Mouse (Mus musculus): ENCODE measurements around the gene Slc16a11. TPM values are rescaled to one million over a fixed set of nuclear protein-coding genes. Genes with fewer than 3 reads are reported as not detected.

Slc16a11 gene
- polyA plus RNA-seq, 1 experiment from 2014 or later = 2.7 TPM

- H3K27ac ChIP-seq (ENCODE audit: low read length) = peak overlapping the region; percentile 94; the same call in 1 of the 2 replicates
Observed at GRCm38 (mm10) chr11:70219873-70220272, 7.3 kb downstream of the Slc16a11 start.

GRCm38 (mm10) chr11:70220323-70220722 is 7.8 kb downstream of the Slc16a11 start:
- WGBS = 1% methylated on average over 24 of the region's 24 CpGs

More at GRCm38 (mm10) chr11:70219873-70220272, 7.3 kb downstream of the Slc16a11 start:
- no peaks in the 10 kb centered on the region for H3K36me3 ChIP-seq (ENCODE audit: control insufficient read depth, insufficient read depth, low read length)
- no peaks in the 10 kb centered on the region for H3K9me3 ChIP-seq (ENCODE audit: control insufficient read depth, low read length)
- H3K4me1 ChIP-seq (ENCODE audit: control insufficient read depth, insufficient read depth, low read length) = peaks cover 23% of the 10 kb centered on the region
- H3K4me2 ChIP-seq (ENCODE audit: low read depth, low read length) = peak overlapping the region; percentile 93
- H3K4me3 ChIP-seq (ENCODE audit: low read length) = peak overlapping the region; percentile 68
- ATAC-seq = no peak
- 51% methylated on average over 7 of the region's 7 CpGs for WGBS
- H3K27me3 ChIP-seq (replicated peaks; ENCODE audit: control insufficient read depth, insufficient read depth, low read length) = peaks cover 15% of the 10 kb centered on the region
- H3K9ac ChIP-seq (ENCODE audit: low read depth, low read length) = peak overlapping the region; percentile 83

GRCm38 (mm10) chr11:70220731-70221602 is 8.4 kb downstream of the Slc16a11 start, which contains the start of gene Slc16a13:
TSS of gene Slc16a13 (minus strand) at chr11:70221064.
- ATAC-seq = peak; percentile 89
- H3K27me3 ChIP-seq (replicated peaks; ENCODE audit: control insufficient read depth, insufficient read depth, low read length) = peaks cover 5% of the 10 kb centered on the region
- peaks cover 22% of the 10 kb centered on the region for H3K4me1 ChIP-seq (ENCODE audit: control insufficient read depth, insufficient read depth, low read length)
- no peaks in the 10 kb centered on the region for H3K36me3 ChIP-seq (ENCODE audit: control insufficient read depth, insufficient read depth, low read length)
- peak within 1 kb of the TSS; percentile 83 for H3K9ac ChIP-seq (ENCODE audit: low read depth, low read length)
- peak within 1 kb of the TSS; percentile 68 for H3K4me3 ChIP-seq (ENCODE audit: low read length)
- peak within 1 kb of the TSS; percentile 93 for H3K4me2 ChIP-seq (ENCODE audit: low read depth, low read length)
- peak within 1 kb of the TSS; percentile 94 for H3K27ac ChIP-seq (ENCODE audit: low read length)
- WGBS = 0% methylated on average over 28 of the region's 28 CpGs
- H3K9me3 ChIP-seq (ENCODE audit: control insufficient read depth, low read length) = no peaks in the 10 kb centered on the region

More at GRCm38 (mm10) chr11:70220323-70220722, 7.8 kb downstream of the Slc16a11 start:
- peaks cover 10% of the 10 kb centered on the region for H3K27me3 ChIP-seq (replicated peaks; ENCODE audit: control insufficient read depth, insufficient read depth, low read length)
- H3K4me1 ChIP-seq (ENCODE audit: control insufficient read depth, insufficient read depth, low read length) = peaks cover 22% of the 10 kb centered on the region
- H3K27ac ChIP-seq (ENCODE audit: low read length) = peak overlapping the region; percentile 94
- ATAC-seq = no peak
- H3K36me3 ChIP-seq (ENCODE audit: control insufficient read depth, insufficient read depth, low read length) = no peaks in the 10 kb centered on the region
- H3K4me3 ChIP-seq (ENCODE audit: low read length) = peak overlapping the region; percentile 68
- H3K9ac ChIP-seq (ENCODE audit: low read depth, low read length) = peak overlapping the region; percentile 83
- H3K4me2 ChIP-seq (ENCODE audit: low read depth, low read length) = peak overlapping the region; percentile 93
- H3K9me3 ChIP-seq (ENCODE audit: control insufficient read depth, low read length) = no peaks in the 10 kb centered on the region

- Histone ChIP-seq H3K9ac (ENCODE audit: low read depth, low read length) (peak overlapping the region; percentile 83), H3K9me3 (ENCODE audit: control insufficient read depth, low read length) (no peaks in the 10 kb centered on the region), H3K4me1 (ENCODE audit: control insufficient read depth, insufficient read depth, low read length) (peaks cover 24% of the 10 kb centered on the region), H3K36me3 (ENCODE audit: control insufficient read depth, insufficient read depth, low read length) (no peaks in the 10 kb centered on the region), H3K4me2 (ENCODE audit: low read depth, low read length) (peak overlapping the region; percentile 93), H3K4me3 (ENCODE audit: low read length) (peak overlapping the region; percentile 68), H3K27me3 (replicated peaks; ENCODE audit: control insufficient read depth, insufficient read depth, low read length) (peaks cover 2% of the 10 kb centered on the region; the same call in 1 of the 2 replicates), H3K27ac (ENCODE audit: low read length) (peak overlapping the region; percentile 94)
- ATAC-seq = peak; percentile 77
- 9% methylated on average over 14 of the region's 14 CpGs for WGBS
Observed at GRCm38 (mm10) chr11:70221603-70222500, 9.3 kb downstream of the Slc16a11 start.

GRCm38 (mm10) chr11:70223724-70224123 is 11.2 kb downstream of the Slc16a11 start:
- H3K36me3 ChIP-seq (ENCODE audit: control insufficient read depth, insufficient read depth, low read length) = no peaks in the 10 kb centered on the region
- H3K4me3 ChIP-seq (ENCODE audit: low read length) = no peak overlapping the region; the same call in 1 of the 2 replicates
- no peaks in the 10 kb centered on the region for H3K9me3 ChIP-seq (ENCODE audit: control insufficient read depth, low read length)
- 0 out of 2 replicates have a peak overlapping the region, but pooled peaks have one; percentile 10 for H3K4me2 ChIP-seq (ENCODE audit: low read depth, low read length)
- no peak for ATAC-seq
- 79% methylated on average over 9 of the region's 9 CpGs for WGBS
- H3K27me3 ChIP-seq (replicated peaks; ENCODE audit: control insufficient read depth, insufficient read depth, low read length) = peaks cover 12% of the 10 kb centered on the region; the same call in 1 of the 2 replicates
- peak overlapping the region; percentile 65 for H3K27ac ChIP-seq (ENCODE audit: low read length)
- peaks cover 31% of the 10 kb centered on the region for H3K4me1 ChIP-seq (ENCODE audit: control insufficient read depth, insufficient read depth, low read length)
- 0 out of 2 replicates have a peak overlapping the region, but pooled peaks have one; percentile 10 for H3K9ac ChIP-seq (ENCODE audit: low read depth, low read length)

GRCm38 (mm10) chr11:70225798-70226601 is 13.4 kb downstream of the Slc16a11 start:
- Histone ChIP-seq H3K9me3 (ENCODE audit: control insufficient read depth, low read length) (no peaks in the 10 kb centered on the region), H3K9ac (ENCODE audit: low read depth, low read length) (peak overlapping the region; percentile 68), H3K27ac (ENCODE audit: low read length) (peak overlapping the region; percentile 81), H3K4me3 (ENCODE audit: low read length) (peak overlapping the region; percentile 49), H3K4me1 (ENCODE audit: control insufficient read depth, insufficient read depth, low read length) (peaks cover 35% of the 10 kb centered on the region), H3K27me3 (replicated peaks; ENCODE audit: control insufficient read depth, insufficient read depth, low read length) (peaks cover 19% of the 10 kb centered on the region; the same call in 1 of the 2 replicates), H3K36me3 (ENCODE audit: control insufficient read depth, insufficient read depth, low read length) (no peaks in the 10 kb centered on the region), H3K4me2 (ENCODE audit: low read depth, low read length) (peak overlapping the region; percentile 70)
- 24% methylated on average over 27 of the region's 27 CpGs for WGBS
- ATAC-seq = no peak

GRCm38 (mm10) chr11:70226602-70226890 is 14.0 kb downstream of the Slc16a11 start:
- WGBS = 12% methylated on average over 18 of the region's 18 CpGs
- H3K9ac ChIP-seq (ENCODE audit: low read depth, low read length) = peak overlapping the region; percentile 68; the same call in 1 of the 2 replicates
- H3K4me3 ChIP-seq (ENCODE audit: low read length) = peak overlapping the region; percentile 49
- H3K4me2 ChIP-seq (ENCODE audit: low read depth, low read length) = peak overlapping the region; percentile 70
- peak overlapping the region; percentile 46 for H3K27ac ChIP-seq (ENCODE audit: low read length)
- ATAC-seq = peak; percentile 44; the same call in 1 of the 2 replicates
- H3K4me1 ChIP-seq (ENCODE audit: control insufficient read depth, insufficient read depth, low read length) = peaks cover 35% of the 10 kb centered on the region
- peaks cover 19% of the 10 kb centered on the region; the same call in 1 of the 2 replicates for H3K27me3 ChIP-seq (replicated peaks; ENCODE audit: control insufficient read depth, insufficient read depth, low read length)
- H3K9me3 ChIP-seq (ENCODE audit: control insufficient read depth, low read length) = no peaks in the 10 kb centered on the region
- H3K36me3 ChIP-seq (ENCODE audit: control insufficient read depth, insufficient read depth, low read length) = no peaks in the 10 kb centered on the region

- H3K4me2 ChIP-seq (ENCODE audit: low read depth, low read length) = peak overlapping the region; percentile 70
- H3K9ac ChIP-seq (ENCODE audit: low read depth, low read length) = peak overlapping the region; percentile 68; the same call in 1 of the 2 replicates
- ATAC-seq = no peak
- peaks cover 37% of the 10 kb centered on the region for H3K4me1 ChIP-seq (ENCODE audit: control insufficient read depth, insufficient read depth, low read length)
- 27% methylated on average over 5 of the region's 5 CpGs for WGBS
- peak overlapping the region; percentile 49 for H3K4me3 ChIP-seq (ENCODE audit: low read length)
- H3K36me3 ChIP-seq (ENCODE audit: control insufficient read depth, insufficient read depth, low read length) = no peaks in the 10 kb centered on the region
- H3K27me3 ChIP-seq (replicated peaks; ENCODE audit: control insufficient read depth, insufficient read depth, low read length) = peaks cover 19% of the 10 kb centered on the region; the same call in 1 of the 2 replicates
- H3K27ac ChIP-seq (ENCODE audit: low read length) = peak overlapping the region; percentile 46
- no peaks in the 10 kb centered on the region for H3K9me3 ChIP-seq (ENCODE audit: control insufficient read depth, low read length)
Observed at GRCm38 (mm10) chr11:70227126-70227525, 14.6 kb downstream of the Slc16a11 start.

Data from intestine, embryonic 16.5 days (tissue).